Mouse (Mus musculus) hindbrain, embryonic 15.5 days (tissue): Measurements from ENCODE around the gene Gm26602. TPM values are rescaled to one million over a fixed set of nuclear protein-coding genes. Genes with fewer than 3 reads are reported as not detected.

Source experiments
- ATAC-seq: fragments of 200-750 bp; cut with Nextera tagmentation; 2 replicates; pipeline ENCODE4 v1.8.0; 2017; ENCODE audit warnings: low read depth, moderate number of reproducible peaks, moderate TSS enrichment; ENCODE audit not compliant: low FRiP score
- H3K27ac ChIP-seq: fragments of 300-500 bp; sonication (generic); replicated peaks from 2 replicates; pipeline ENCODE4 v1.5.1; 2015; ENCODE audit warnings: mild to moderate bottlenecking, inconsistent platforms
- H3K27me3 ChIP-seq: fragments of 300-500 bp; sonication (generic); 2 replicates; pipeline ENCODE4 v1.6.1; 2015; ENCODE audit warnings: control low read depth, inconsistent platforms
- H3K36me3 ChIP-seq: fragments of 300-500 bp; sonication (generic); 2 replicates; pipeline ENCODE4 v1.6.1; 2015; ENCODE audit warnings: control low read depth, inconsistent platforms
- H3K4me1 ChIP-seq: fragments of 300-500 bp; sonication (generic); replicated peaks from 2 replicates; pipeline ENCODE4 v1.6.1; 2015; ENCODE audit warnings: control low read depth, inconsistent platforms
- H3K4me2 ChIP-seq: fragments of 300-500 bp; sonication (generic); 2 replicates; pipeline ENCODE4 v1.6.1; 2015; ENCODE audit warnings: moderate library complexity, mild to moderate bottlenecking, inconsistent platforms
- H3K4me3 ChIP-seq: fragments of 300-500 bp; sonication (generic); 2 replicates; pipeline ENCODE4 v1.5.1; 2015; ENCODE audit warnings: mild to moderate bottlenecking, inconsistent platforms
- H3K9ac ChIP-seq: fragments of 300-500 bp; sonication (generic); 2 replicates; pipeline ENCODE4 v1.6.1; 2015; ENCODE audit warnings: inconsistent platforms
- H3K9me3 ChIP-seq: fragments of 300-500 bp; sonication (generic); 2 replicates; pipeline ENCODE4 v1.6.1; 2016; ENCODE audit warnings: control low read depth, inconsistent platforms
- WGBS: fragments of 180-500 bp; shearing (Covaris S2); methylation state at CpG from one replicate; pipeline ENCODE4 v1.1.7; 2015; 5-methylcytosine and 5-hydroxymethylcytosine counted together
- polyA plus RNA-seq: library from polyadenylated mRNA; unstranded; fragments of >200 nt; fragmentation: Nextera tagmentation; extraction: Ambion mirVana; gene quantifications from 2 replicates; pipeline ENCODE4 v1.2.1, GENCODE M21; 2015

Gm26602 gene
- 3.0 TPM in 1 of 2 replicates, not detected in the other for polyA plus RNA-seq

- no peak for ATAC-seq
- no peak within 1 kb of the TSS for H3K4me3 ChIP-seq
- H3K27me3 ChIP-seq: no peaks in the 10 kb centered on the region
- no peak within 1 kb of the TSS for H3K9ac ChIP-seq
- peaks cover 31% of the 10 kb centered on the region for H3K4me1 ChIP-seq
- H3K36me3 ChIP-seq: peaks cover 15% of the 10 kb centered on the region; the same call in 1 of the 2 replicates
- H3K4me2 ChIP-seq: no peak within 1 kb of the TSS
- no peaks in the 10 kb centered on the region for H3K9me3 ChIP-seq
- WGBS: 96% methylated on average over 4 of the region's 4 CpGs
- peak within 1 kb of the TSS; percentile 100 for H3K27ac ChIP-seq
These were observed at the start of gene Gm26602 for GRCm38 (mm10) chr10:79910556-79910955. Gm26602 (plus strand) TSS chr10:79910856.

- Histone ChIP-seq H3K9ac (no peak overlapping the region), H3K4me1 (peaks cover 49% of the 10 kb centered on the region), H3K36me3 (peaks cover 67% of the 10 kb centered on the region), H3K27me3 (no peaks in the 10 kb centered on the region), H3K4me3 (no peak overlapping the region), H3K27ac (no peak overlapping the region), H3K4me2 (no peak overlapping the region), H3K9me3 (no peaks in the 10 kb centered on the region)
- 76% methylated on average over 25 of the region's 25 CpGs for WGBS
- ATAC-seq: no peak
These were observed 49.2 kb upstream of the Gm26602 start for GRCm38 (mm10) chr10:79861230-79862048.

GRCm38 (mm10) chr10:79862049-79862788 lies 48.4 kb upstream of the Gm26602 start:
- Histone ChIP-seq H3K27ac (peak overlapping the region; percentile 19; the same call in 1 of the 2 replicates), H3K27me3 (no peaks in the 10 kb centered on the region), H3K9ac (no peak overlapping the region), H3K9me3 (no peaks in the 10 kb centered on the region), H3K4me2 (no peak overlapping the region), H3K4me1 (peaks cover 43% of the 10 kb centered on the region), H3K36me3 (peaks cover 75% of the 10 kb centered on the region), H3K4me3 (no peak overlapping the region)
- ATAC-seq: no peak
- WGBS: 75% methylated on average over 23 of the region's 23 CpGs

- Histone ChIP-seq H3K9ac (no peak overlapping the region), H3K4me1 (peaks cover 40% of the 10 kb centered on the region), H3K4me2 (no peak overlapping the region), H3K9me3 (no peaks in the 10 kb centered on the region), H3K27ac (no peak overlapping the region), H3K36me3 (peaks cover 75% of the 10 kb centered on the region), H3K4me3 (no peak overlapping the region), H3K27me3 (no peaks in the 10 kb centered on the region)
- ATAC-seq: no peak
- 73% methylated on average over 10 of the region's 10 CpGs for WGBS
These were observed 47.7 kb upstream of the Gm26602 start for GRCm38 (mm10) chr10:79862925-79863324.

DNA sequence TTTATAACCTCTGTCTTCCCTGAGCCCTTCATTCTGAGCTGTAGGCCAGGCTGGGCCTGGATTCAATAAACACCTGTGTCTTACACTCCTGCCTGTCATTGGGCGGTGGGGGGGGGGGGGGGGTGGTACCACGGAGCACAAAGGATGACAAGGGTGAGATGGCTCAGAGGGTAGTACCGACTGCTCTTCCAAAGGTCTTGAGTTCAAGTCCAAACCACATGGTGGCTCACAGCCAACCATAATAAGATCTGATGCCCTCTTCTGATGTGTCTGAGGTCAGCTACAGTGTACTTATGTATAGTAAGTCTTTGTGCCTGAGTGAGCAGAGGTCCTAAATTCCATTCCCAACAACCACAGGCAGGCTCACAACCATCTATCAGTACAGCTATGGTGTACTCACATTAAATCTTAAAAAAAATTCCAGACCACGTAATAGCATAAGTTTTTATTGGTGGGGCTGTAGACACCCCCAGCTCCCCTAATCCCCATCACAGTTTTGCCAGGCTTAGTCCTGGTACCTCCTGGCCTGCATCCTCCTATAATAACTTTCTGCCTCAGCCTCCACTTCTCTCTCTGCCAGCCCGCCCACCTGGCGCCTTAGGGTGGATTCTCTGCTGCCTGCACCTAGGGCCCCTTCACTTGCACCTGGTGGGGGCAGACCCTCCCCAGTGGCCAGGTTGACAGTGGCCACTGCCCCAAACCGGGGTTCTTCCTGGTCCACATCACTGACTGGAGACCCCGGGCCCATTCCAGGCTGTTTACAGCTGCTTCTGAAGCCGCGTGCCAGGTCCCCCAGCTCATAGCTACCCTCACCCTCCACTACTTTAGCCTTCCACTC lies 46.1 kb upstream of the Gm26602 start:
- Histone ChIP-seq H3K4me3 (no peak overlapping the region), H3K27ac (peak overlapping the region; percentile 41), H3K4me2 (no peak overlapping the region), H3K27me3 (no peaks in the 10 kb centered on the region), H3K9me3 (no peaks in the 10 kb centered on the region), H3K9ac (no peak overlapping the region), H3K4me1 (peaks cover 33% of the 10 kb centered on the region), H3K36me3 (peaks cover 71% of the 10 kb centered on the region)
- 55% methylated on average over 10 of the region's 10 CpGs for WGBS
- no peak for ATAC-seq

DNA sequence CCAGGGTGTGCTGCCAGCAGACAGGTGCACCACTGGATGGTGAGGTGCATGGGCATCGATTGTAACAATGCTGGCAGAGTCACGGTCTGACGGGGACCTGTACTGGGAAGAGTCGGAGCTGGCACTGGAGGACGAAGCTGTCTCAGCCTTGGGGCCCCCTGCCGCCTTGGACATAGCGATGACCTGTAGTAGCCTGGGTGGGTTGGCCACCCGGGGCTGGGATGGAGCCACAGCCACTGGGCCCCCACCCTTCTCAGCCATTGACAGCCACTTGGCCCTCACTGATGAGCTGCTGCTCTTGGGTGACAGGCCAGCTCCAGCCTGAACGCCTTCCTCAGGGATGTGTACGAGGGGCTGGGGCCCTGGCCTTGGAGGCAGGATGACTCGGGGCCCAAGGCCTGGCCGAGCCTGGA lies 45.5 kb upstream of the Gm26602 start:
- H3K9ac ChIP-seq: no peak overlapping the region
- H3K4me3 ChIP-seq: no peak overlapping the region
- no peaks in the 10 kb centered on the region for H3K27me3 ChIP-seq
- peaks cover 65% of the 10 kb centered on the region for H3K36me3 ChIP-seq
- H3K9me3 ChIP-seq: no peaks in the 10 kb centered on the region
- H3K27ac ChIP-seq: peak overlapping the region; percentile 41
- ATAC-seq: no peak
- peaks cover 34% of the 10 kb centered on the region for H3K4me1 ChIP-seq
- no peak overlapping the region for H3K4me2 ChIP-seq
- WGBS: 57% methylated on average over 12 of the region's 12 CpGs

DNA sequence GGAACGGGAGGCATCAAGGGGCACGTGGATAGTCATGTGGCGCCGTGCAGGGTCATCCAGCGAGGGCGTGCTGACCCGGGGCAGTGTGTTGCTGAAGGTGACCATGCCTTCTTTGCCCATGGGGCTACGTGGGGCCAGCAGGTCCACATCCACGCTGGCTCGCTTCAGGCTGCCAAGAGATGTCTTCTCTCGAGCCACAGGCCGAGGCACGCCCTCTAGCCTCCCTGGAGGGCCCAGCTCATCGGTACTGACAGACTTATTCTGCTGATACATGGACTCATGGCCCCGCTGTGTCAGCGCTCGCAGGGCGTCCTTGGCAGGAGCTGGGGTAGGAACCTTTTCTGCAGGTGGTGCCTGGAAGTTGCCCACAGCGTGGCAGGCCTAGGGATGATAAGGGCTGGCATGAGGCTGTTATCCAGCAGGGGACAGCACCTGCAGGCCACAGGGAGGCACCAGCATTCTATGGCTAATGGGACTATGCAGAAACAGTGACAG lies 44.8 kb upstream of the Gm26602 start:
- Histone ChIP-seq H3K4me3 (no peak overlapping the region), H3K4me2 (no peak overlapping the region), H3K27me3 (no peaks in the 10 kb centered on the region), H3K9ac (no peak overlapping the region), H3K9me3 (no peaks in the 10 kb centered on the region), H3K27ac (peak overlapping the region; percentile 41; the same call in 1 of the 2 replicates), H3K36me3 (peaks cover 58% of the 10 kb centered on the region), H3K4me1 (peaks cover 38% of the 10 kb centered on the region)
- WGBS: 69% methylated on average over 19 of the region's 19 CpGs
- ATAC-seq: no peak

GRCm38 (mm10) chr10:79866601-79867000 lies 44.1 kb upstream of the Gm26602 start:
- Histone ChIP-seq H3K36me3 (peaks cover 55% of the 10 kb centered on the region), H3K9ac (no peak overlapping the region), H3K4me2 (no peak overlapping the region), H3K4me3 (no peak overlapping the region), H3K27ac (no peak overlapping the region), H3K27me3 (no peaks in the 10 kb centered on the region), H3K4me1 (peaks cover 42% of the 10 kb centered on the region), H3K9me3 (no peaks in the 10 kb centered on the region)
- no peak for ATAC-seq
- WGBS: 72% methylated on average over 11 of the region's 11 CpGs

DNA sequence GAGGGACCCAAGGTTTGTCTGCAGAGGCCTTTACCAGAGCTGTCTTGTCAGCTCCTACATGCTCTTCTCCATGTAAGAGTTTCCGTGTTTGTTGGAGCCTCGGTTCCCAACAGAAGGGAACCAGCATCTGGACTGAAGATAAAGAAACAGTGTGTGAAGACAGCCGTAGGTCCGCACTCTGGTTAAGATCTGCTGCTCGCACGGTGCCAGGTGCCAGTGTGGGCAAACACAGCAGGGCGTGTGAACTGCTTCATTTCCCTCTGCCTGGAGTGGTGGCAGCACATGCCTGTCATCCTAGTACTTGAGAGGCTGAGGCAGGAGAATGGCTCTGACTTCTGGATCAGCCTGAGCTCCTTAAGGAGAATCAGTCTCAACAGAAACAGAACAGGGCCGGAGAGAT lies 38.8 kb upstream of the Gm26602 start:
- Histone ChIP-seq H3K36me3 (peaks cover 11% of the 10 kb centered on the region; the same call in 1 of the 2 replicates), H3K9ac (no peak overlapping the region), H3K9me3 (no peaks in the 10 kb centered on the region), H3K4me2 (peak overlapping the region; percentile 74), H3K27ac (no peak overlapping the region), H3K4me3 (peak overlapping the region; percentile 67), H3K27me3 (no peaks in the 10 kb centered on the region), H3K4me1 (peaks cover 48% of the 10 kb centered on the region)
- WGBS: 88% methylated on average over 8 of the region's 8 CpGs
- ATAC-seq: no peak

DNA sequence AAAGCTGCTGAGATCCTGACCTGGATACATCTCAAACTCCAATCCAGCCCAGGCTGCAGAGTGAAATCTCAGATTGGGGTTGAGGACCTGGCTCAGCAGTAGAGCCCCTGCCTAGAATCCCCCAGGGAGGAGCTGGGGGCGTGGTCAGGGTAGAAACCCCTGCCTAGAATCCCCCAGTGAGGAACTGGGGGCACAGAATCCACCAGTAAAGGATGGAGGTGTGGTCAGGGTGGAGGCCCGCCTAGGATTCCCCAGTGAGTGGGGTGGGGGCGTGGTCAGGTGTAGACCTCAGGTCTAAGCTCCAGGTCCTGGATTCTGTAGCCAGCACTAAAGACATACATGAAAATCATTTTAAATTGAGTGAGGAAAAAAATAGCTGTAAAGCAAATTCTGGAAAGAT lies 37.8 kb upstream of the Gm26602 start:
- WGBS: 42% methylated on average over 3 of the region's 3 CpGs
- peak overlapping the region; percentile 67 for H3K4me3 ChIP-seq
- H3K4me1 ChIP-seq: peaks cover 42% of the 10 kb centered on the region
- no peak for ATAC-seq
- H3K27ac ChIP-seq: peak overlapping the region; percentile 96
- H3K9ac ChIP-seq: peak overlapping the region; percentile 91
- peaks cover 7% of the 10 kb centered on the region; the same call in 1 of the 2 replicates for H3K36me3 ChIP-seq
- peak overlapping the region; percentile 74 for H3K4me2 ChIP-seq
- no peaks in the 10 kb centered on the region for H3K27me3 ChIP-seq
- H3K9me3 ChIP-seq: no peaks in the 10 kb centered on the region

DNA sequence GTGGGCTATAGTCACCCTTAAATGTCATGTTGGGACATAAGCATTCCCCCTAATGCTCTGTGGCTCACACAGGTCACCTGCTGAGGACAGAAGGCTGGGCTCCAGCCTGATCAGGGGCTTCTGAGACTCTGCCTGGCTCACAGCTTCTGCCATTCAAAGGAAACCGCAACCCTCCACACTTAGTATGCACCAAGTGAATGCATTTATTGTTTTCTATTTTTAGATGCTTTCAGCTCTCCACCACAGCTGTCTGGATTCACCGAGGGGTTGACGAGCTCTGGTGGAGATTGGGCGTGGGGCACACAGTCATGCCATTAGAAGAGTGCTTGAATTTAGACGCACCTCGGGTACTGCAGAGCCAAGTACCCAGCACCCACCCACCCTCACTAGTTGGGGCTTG lies 37.3 kb upstream of the Gm26602 start:
- H3K4me2 ChIP-seq: peak overlapping the region; percentile 74
- WGBS: 3% methylated on average over 6 of the region's 6 CpGs
- H3K9me3 ChIP-seq: no peaks in the 10 kb centered on the region
- H3K36me3 ChIP-seq: peaks cover 6% of the 10 kb centered on the region; the same call in 1 of the 2 replicates
- peak; percentile 12; the same call in 1 of the 2 replicates for ATAC-seq
- H3K4me3 ChIP-seq: peak overlapping the region; percentile 67
- no peaks in the 10 kb centered on the region for H3K27me3 ChIP-seq
- peak overlapping the region; percentile 91 for H3K9ac ChIP-seq
- H3K4me1 ChIP-seq: peaks cover 42% of the 10 kb centered on the region
- peak overlapping the region; percentile 96 for H3K27ac ChIP-seq
